Mouse (Mus musculus) left cerebral cortex, adult 2 months (tissue): Measurements from ENCODE around the gene Ndufab1. TPM values are rescaled to one million over a fixed set of nuclear protein-coding genes. Genes with fewer than 3 reads are reported as not detected.

Experiments used
- DNase-seq, 2 experiments: peaks; one replicate each; pipeline ENCODE4 v3.0.0; 2021 to 2022; ENCODE audit warnings: low spot score in 2 of 2, mixed read lengths in 1 of 2; ENCODE audit errors: extremely low spot score in 1 of 2
- H3K27ac ChIP-seq: fragments of 200-600 bp; 2 replicates; pipeline ENCODE4 v1.8.1; 2022
- H3K4me3 ChIP-seq: fragments of 200-600 bp; 2 replicates; pipeline ENCODE4 v1.8.1; 2022
- CTCF ChIP-seq: fragments of 200-600 bp; IDR thresholded peaks from 2 replicates; pipeline ENCODE4 v1.8.1; 2022; ENCODE audit warnings: antibody characterized with exemption, mild to moderate bottlenecking, moderate library complexity
- intact Hi-C: fragments of 180-260 bp; cut with DNase I; formaldehyde crosslinking; loops from one replicate; pipeline ENCODE4 v1.15.1; 2025
- total RNA-seq, 2 experiments: library from RNA; stranded (reverse); gene quantifications; 2 replicates each; pipeline ENCODE4 v1.2.3; 2021

Ndufab1 gene
- total RNA-seq, 2 experiments from 2014 or later, result 260 to 276 TPM

GRCm38 (mm10) chr7:122099222-122099621, 2.5 kb downstream of the Ndufab1 start:
- peak; percentile 82 for TF ChIP-seq CTCF
- intact Hi-C loops, result loop anchor here (2.0 kb wide), 1 partner anchor 32 kb away; the partner anchor contains the start of genes Ears2 and Ubfd1
- peak in 1 of 2 experiments; percentile 20 for DNase-seq
- no peak overlapping the region for H3K4me3 ChIP-seq
- no peak overlapping the region for H3K27ac ChIP-seq

- intact Hi-C loops, result loop anchor here (2.0 kb wide), 1 partner anchor 31 kb away; the partner anchor contains the start of genes Ears2 and Ubfd1
- Histone ChIP-seq H3K27ac (no peak overlapping the region), H3K4me3 (no peak overlapping the region)
- DNase-seq, result no peak
- TF ChIP-seq CTCF, result no peak
These were observed 3.7 kb downstream of the Ndufab1 start for GRCm38 (mm10) chr7:122098009-122098408.

GRCm38 (mm10) chr7:122094564-122095330, 6.9 kb downstream of the Ndufab1 start:
- TF ChIP-seq CTCF, result no peak; the same call in 1 of the 2 replicates
- Histone ChIP-seq H3K4me3 (no peak overlapping the region), H3K27ac (no peak overlapping the region)
- intact Hi-C loops, result no loop called here
- no peak for DNase-seq

- DNase-seq, result no peak
- Histone ChIP-seq H3K27ac (no peak overlapping the region), H3K4me3 (no peak overlapping the region)
- no peak for TF ChIP-seq CTCF
- intact Hi-C loops, result no loop called here
These were observed 14.3 kb downstream of the Ndufab1 start for GRCm38 (mm10) chr7:122087195-122087982.

GRCm38 (mm10) chr7:122081071-122081470, 20.6 kb downstream of the Ndufab1 start:
- DNase-seq, result no peak
- Histone ChIP-seq H3K4me3 (no peak overlapping the region), H3K27ac (no peak overlapping the region)
- intact Hi-C loops, result no loop called here
- no peak for TF ChIP-seq CTCF

GRCm38 (mm10) chr7:122079798-122080554, 21.7 kb downstream of the Ndufab1 start:
- intact Hi-C loops, result no loop called here
- Histone ChIP-seq H3K27ac (no peak overlapping the region), H3K4me3 (no peak overlapping the region)
- no peak for TF ChIP-seq CTCF
- no peak for DNase-seq

- DNase-seq, result no peak
- Histone ChIP-seq H3K27ac (no peak overlapping the region), H3K4me3 (no peak overlapping the region)
- TF ChIP-seq CTCF, result no peak
- intact Hi-C loops, result no loop called here
These were observed 27.3 kb downstream of the Ndufab1 start for GRCm38 (mm10) chr7:122074374-122074773.

GRCm38 (mm10) chr7:122067517-122068381, 33.9 kb downstream of the Ndufab1 start:
- peak; percentile 13 for TF ChIP-seq CTCF

GRCm38 (mm10) chr7:122066945-122067516, 34.7 kb downstream of the Ndufab1 start, which contains the start of the genes Ubfd1 and Ears2:
TSS of gene Ubfd1 (plus strand) at chr7:122067175.
TSS of gene Ears2 (minus strand) at chr7:122067263.
- no peak; the same call in none of the 2 replicates for TF ChIP-seq CTCF
- intact Hi-C loops, result loop anchor here (1.0 to 2.0 kb wide), 3 partner anchors 32 to 86 kb away; partner anchors contain the start of gene Cog7
- peak; percentile 96 for DNase-seq
- peak within 1 kb of the TSS; percentile 99 for H3K27ac ChIP-seq
- H3K4me3 ChIP-seq, result peak within 1 kb of the TSS; percentile 98

More at GRCm38 (mm10) chr7:122067517-122068381, 33.9 kb downstream of the Ndufab1 start:
- DNase-seq, result peak in 1 of 2 experiments; percentile 37
- Histone ChIP-seq H3K27ac (peak overlapping the region; percentile 99), H3K4me3 (peak overlapping the region; percentile 98)
- intact Hi-C loops, result loop anchor here (1.0 to 2.0 kb wide), 3 partner anchors 31 to 87 kb away; partner anchors contain the start of gene Cog7
